Mouse (Mus musculus): ENCODE results near the gene Ghitm. TPM values are rescaled to one million over a fixed set of nuclear protein-coding genes. Genes with fewer than 3 reads are reported as not detected.

The Ghitm gene
- polyA plus RNA-seq, 1 experiment from 2014 or later: 332 TPM

DNA sequence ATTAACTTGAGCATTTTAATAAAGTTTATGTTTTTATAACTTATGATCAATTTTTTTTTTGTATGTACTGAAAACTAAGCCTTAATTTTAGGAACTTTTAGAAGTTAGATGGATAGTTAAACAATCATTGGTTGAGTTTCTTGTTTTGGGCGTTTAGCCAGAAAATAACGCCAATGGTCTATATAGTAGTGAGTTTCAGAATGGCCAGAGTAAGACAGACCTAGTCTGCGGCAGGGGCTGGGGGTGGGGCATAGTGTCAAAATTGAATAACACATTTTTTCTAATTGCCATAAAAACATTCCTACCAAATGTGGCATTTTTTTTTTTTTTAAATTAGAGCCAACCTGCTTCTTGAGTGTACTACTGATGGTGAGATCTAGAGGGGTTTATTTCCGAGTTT lies 1.0 kb upstream of the Ghitm start:
- Histone ChIP-seq H3K27ac (ENCODE audit: low read length) (no peak overlapping the region), H3K36me3 (ENCODE audit: control insufficient read depth, insufficient read depth, low read length) (peaks cover 5% of the 10 kb centered on the region), H3K9ac (ENCODE audit: low read depth, low read length) (no peak overlapping the region), H3K4me3 (ENCODE audit: low read length) (no peak overlapping the region), H3K4me1 (ENCODE audit: control insufficient read depth, insufficient read depth, low read length) (no peaks in the 10 kb centered on the region), H3K27me3 (replicated peaks; ENCODE audit: control insufficient read depth, insufficient read depth, low read length) (no peaks in the 10 kb centered on the region), H3K9me3 (ENCODE audit: control insufficient read depth, low read length) (no peaks in the 10 kb centered on the region), H3K4me2 (ENCODE audit: low read depth, low read length) (no peak overlapping the region)
- no peak for ATAC-seq
- WGBS: 71% methylated on average over 4 of the region's 4 CpGs

DNA sequence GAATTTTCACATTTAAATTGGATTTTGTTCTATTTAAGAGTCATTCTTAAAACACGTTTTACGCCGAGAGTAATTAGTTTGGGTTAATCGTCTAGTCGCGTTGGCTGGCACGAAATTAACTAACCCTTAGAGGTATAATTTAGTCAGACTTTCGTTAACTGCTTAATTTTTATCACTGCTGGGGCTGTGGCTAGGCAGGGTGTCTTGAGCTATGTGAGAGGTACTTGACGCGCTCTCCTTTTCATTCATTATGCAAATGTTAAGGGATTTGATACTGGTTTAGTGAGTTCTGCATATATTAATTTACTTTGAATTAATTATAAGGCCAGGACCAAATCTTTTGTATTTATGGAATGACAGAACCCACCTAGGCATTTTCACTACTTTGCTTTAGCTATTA lies 599 bp upstream of the Ghitm start:
- Histone ChIP-seq H3K4me3 (ENCODE audit: low read length) (peak overlapping the region; percentile 86), H3K4me1 (ENCODE audit: control insufficient read depth, insufficient read depth, low read length) (no peaks in the 10 kb centered on the region), H3K27me3 (replicated peaks; ENCODE audit: control insufficient read depth, insufficient read depth, low read length) (no peaks in the 10 kb centered on the region), H3K27ac (ENCODE audit: low read length) (no peak overlapping the region), H3K9ac (ENCODE audit: low read depth, low read length) (peak overlapping the region; percentile 93), H3K4me2 (ENCODE audit: low read depth, low read length) (peak overlapping the region; percentile 64), H3K9me3 (ENCODE audit: control insufficient read depth, low read length) (no peaks in the 10 kb centered on the region), H3K36me3 (ENCODE audit: control insufficient read depth, insufficient read depth, low read length) (peaks cover 5% of the 10 kb centered on the region)
- ATAC-seq: peak; percentile 38
- under 1% methylated on average over 10 of the region's 10 CpGs for WGBS

DNA sequence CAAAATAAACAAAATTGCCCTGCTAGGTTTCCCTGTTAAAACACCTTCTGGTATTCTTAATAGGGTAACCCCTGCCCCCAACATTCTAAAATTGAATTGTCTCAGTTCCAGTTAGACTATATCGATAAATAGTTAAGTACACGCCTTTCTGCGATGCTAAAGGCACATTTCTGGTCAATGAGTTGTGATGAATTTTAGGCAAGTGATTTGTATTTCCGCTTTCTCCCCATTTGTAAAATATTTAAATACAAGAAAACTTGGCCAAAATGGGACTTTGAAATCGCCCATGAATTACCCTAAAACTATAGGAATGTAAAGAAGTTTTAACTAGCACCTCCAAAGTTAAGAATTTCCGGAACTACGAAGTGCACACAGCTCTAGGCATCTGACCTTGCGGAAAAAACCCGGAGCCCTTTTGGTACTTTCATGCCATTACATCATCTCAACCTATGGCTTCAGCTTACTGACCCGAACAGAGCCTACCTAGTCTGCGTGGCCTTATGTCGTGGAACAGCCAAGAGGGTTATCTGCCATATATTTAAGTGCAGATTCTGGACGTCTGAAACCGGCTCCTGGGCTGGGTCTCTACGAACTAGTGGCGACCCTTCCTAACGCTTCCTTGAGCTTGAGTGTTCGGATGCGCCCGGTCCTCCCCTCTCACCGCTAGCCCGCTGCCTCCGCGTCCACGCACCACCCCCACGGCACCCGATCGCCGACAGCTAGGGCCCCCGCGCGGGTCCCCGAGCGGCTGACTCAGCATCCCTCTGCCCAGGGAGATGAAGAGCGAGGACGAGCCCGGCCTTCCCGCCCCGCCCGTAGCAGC lies 557 bp downstream of the Ghitm start:
- Histone ChIP-seq H3K27me3 (replicated peaks; ENCODE audit: control insufficient read depth, insufficient read depth, low read length) (no peaks in the 10 kb centered on the region), H3K4me2 (ENCODE audit: low read depth, low read length) (peak overlapping the region; percentile 45), H3K9ac (ENCODE audit: low read depth, low read length) (peak overlapping the region; percentile 93), H3K27ac (ENCODE audit: low read length) (peak overlapping the region; percentile 91), H3K4me3 (ENCODE audit: low read length) (peak overlapping the region; percentile 86), H3K4me1 (ENCODE audit: control insufficient read depth, insufficient read depth, low read length) (no peaks in the 10 kb centered on the region), H3K36me3 (ENCODE audit: control insufficient read depth, insufficient read depth, low read length) (peaks cover 5% of the 10 kb centered on the region), H3K9me3 (ENCODE audit: control insufficient read depth, low read length) (no peaks in the 10 kb centered on the region)
- 2% methylated on average over 40 of the region's 40 CpGs for WGBS
- ATAC-seq: peak; percentile 50

GRCm38 (mm10) chr14:37127652-37128051 lies 7.4 kb downstream of the Ghitm start:
- Histone ChIP-seq H3K4me2 (ENCODE audit: low read depth, low read length) (no peak overlapping the region), H3K9me3 (ENCODE audit: control insufficient read depth, low read length) (no peaks in the 10 kb centered on the region), H3K36me3 (ENCODE audit: control insufficient read depth, insufficient read depth, low read length) (peaks cover 12% of the 10 kb centered on the region), H3K4me1 (ENCODE audit: control insufficient read depth, insufficient read depth, low read length) (no peaks in the 10 kb centered on the region), H3K9ac (ENCODE audit: low read depth, low read length) (no peak overlapping the region), H3K27me3 (replicated peaks; ENCODE audit: control insufficient read depth, insufficient read depth, low read length) (no peaks in the 10 kb centered on the region), H3K27ac (ENCODE audit: low read length) (no peak overlapping the region), H3K4me3 (ENCODE audit: low read length) (no peak overlapping the region)
- 47% methylated on average over 4 of the region's 4 CpGs for WGBS
- ATAC-seq: no peak

GRCm38 (mm10) chr14:37119233-37119632 lies 15.8 kb downstream of the Ghitm start:
- Histone ChIP-seq H3K36me3 (ENCODE audit: control insufficient read depth, insufficient read depth, low read length) (0 out of 2 replicates have a peak, but pooled peaks cover 4% of the 10 kb centered on the region), H3K4me3 (ENCODE audit: low read length) (no peak overlapping the region), H3K9me3 (ENCODE audit: control insufficient read depth, low read length) (no peaks in the 10 kb centered on the region), H3K4me2 (ENCODE audit: low read depth, low read length) (no peak overlapping the region), H3K4me1 (ENCODE audit: control insufficient read depth, insufficient read depth, low read length) (no peaks in the 10 kb centered on the region), H3K27ac (ENCODE audit: low read length) (no peak overlapping the region), H3K9ac (ENCODE audit: low read depth, low read length) (no peak overlapping the region), H3K27me3 (replicated peaks; ENCODE audit: control insufficient read depth, insufficient read depth, low read length) (no peaks in the 10 kb centered on the region)
- 96% methylated on average over 4 of the region's 4 CpGs for WGBS
- ATAC-seq: no peak; the same call in 1 of the 2 replicates

GRCm38 (mm10) chr14:37113922-37114321 lies 21.1 kb downstream of the Ghitm start, which contains the start of gene 2610528A11Rik:
Gene 2610528A11Rik, minus strand, starts transcription at chr14:37114022.
- H3K36me3 ChIP-seq (ENCODE audit: control insufficient read depth, insufficient read depth, low read length): 0 out of 2 replicates have a peak, but pooled peaks cover 4% of the 10 kb centered on the region
- no peaks in the 10 kb centered on the region for H3K27me3 ChIP-seq (replicated peaks; ENCODE audit: control insufficient read depth, insufficient read depth, low read length)
- H3K4me3 ChIP-seq (ENCODE audit: low read length): no peak within 1 kb of the TSS
- no peaks in the 10 kb centered on the region for H3K4me1 ChIP-seq (ENCODE audit: control insufficient read depth, insufficient read depth, low read length)
- no peak within 1 kb of the TSS for H3K4me2 ChIP-seq (ENCODE audit: low read depth, low read length)
- H3K9ac ChIP-seq (ENCODE audit: low read depth, low read length): no peak within 1 kb of the TSS
- no peaks in the 10 kb centered on the region for H3K9me3 ChIP-seq (ENCODE audit: control insufficient read depth, low read length)
- WGBS: 66% methylated on average over 3 of the region's 3 CpGs
- H3K27ac ChIP-seq (ENCODE audit: low read length): no peak within 1 kb of the TSS
- ATAC-seq: no peak

DNA sequence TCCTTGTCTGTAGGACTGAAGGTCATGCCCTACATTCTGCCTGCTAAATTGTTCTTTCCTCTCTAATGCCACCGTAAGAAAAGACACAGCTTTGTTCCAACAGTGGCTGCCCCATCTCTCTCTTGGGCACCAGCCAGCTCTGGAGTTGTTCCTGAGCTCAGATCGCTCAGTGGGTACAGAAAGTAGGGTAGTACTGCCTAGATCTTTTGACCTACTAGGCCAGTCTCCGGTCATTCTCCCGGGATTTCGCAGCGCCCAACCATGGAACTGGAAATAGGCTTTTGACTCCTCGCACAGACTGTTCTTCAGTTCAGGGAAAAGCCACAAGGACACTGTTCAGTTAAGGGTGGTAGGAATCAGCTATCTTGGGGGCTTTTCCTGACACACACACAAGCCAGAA lies 22.1 kb downstream of the Ghitm start:
- Histone ChIP-seq H3K27me3 (replicated peaks; ENCODE audit: control insufficient read depth, insufficient read depth, low read length) (no peaks in the 10 kb centered on the region), H3K9ac (ENCODE audit: low read depth, low read length) (no peak overlapping the region), H3K36me3 (ENCODE audit: control insufficient read depth, insufficient read depth, low read length) (no peaks in the 10 kb centered on the region), H3K4me3 (ENCODE audit: low read length) (no peak overlapping the region), H3K4me1 (ENCODE audit: control insufficient read depth, insufficient read depth, low read length) (no peaks in the 10 kb centered on the region), H3K27ac (ENCODE audit: low read length) (no peak overlapping the region), H3K9me3 (ENCODE audit: control insufficient read depth, low read length) (no peaks in the 10 kb centered on the region), H3K4me2 (ENCODE audit: low read depth, low read length) (no peak overlapping the region)
- ATAC-seq: no peak
- 87% methylated on average over 7 of the region's 7 CpGs for WGBS

- Histone ChIP-seq H3K9ac (ENCODE audit: low read depth, low read length) (no peak overlapping the region), H3K4me2 (ENCODE audit: low read depth, low read length) (no peak overlapping the region), H3K27me3 (replicated peaks; ENCODE audit: control insufficient read depth, insufficient read depth, low read length) (no peaks in the 10 kb centered on the region), H3K4me3 (ENCODE audit: low read length) (no peak overlapping the region), H3K9me3 (ENCODE audit: control insufficient read depth, low read length) (no peaks in the 10 kb centered on the region), H3K36me3 (ENCODE audit: control insufficient read depth, insufficient read depth, low read length) (no peaks in the 10 kb centered on the region), H3K4me1 (ENCODE audit: control insufficient read depth, insufficient read depth, low read length) (no peaks in the 10 kb centered on the region), H3K27ac (ENCODE audit: low read length) (no peak overlapping the region)
- ATAC-seq: no peak
These were observed 23.7 kb downstream of the Ghitm start for GRCm38 (mm10) chr14:37111371-37111770.

DNA sequence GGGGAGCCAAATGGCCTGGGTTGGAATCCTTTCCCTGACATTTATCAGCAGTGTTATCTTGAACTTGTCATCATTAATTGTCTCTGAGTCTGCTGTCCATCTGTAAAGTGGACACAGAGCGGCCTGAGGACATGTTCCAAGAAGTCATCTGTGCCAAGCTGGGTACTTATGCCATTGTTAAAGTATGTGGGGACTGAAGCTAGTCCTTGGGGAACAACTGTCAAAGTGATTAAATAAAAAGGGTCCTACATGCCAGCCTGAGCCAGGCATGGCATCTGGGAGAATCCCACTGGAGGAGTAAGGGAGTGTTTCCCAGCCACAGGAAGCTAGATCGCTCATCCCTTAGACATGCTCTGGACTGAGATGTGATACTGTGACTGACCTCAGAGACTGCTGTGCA lies 24.6 kb downstream of the Ghitm start:
- no peak overlapping the region for H3K4me2 ChIP-seq (ENCODE audit: low read depth, low read length)
- peak; percentile 9; the same call in 1 of the 2 replicates for ATAC-seq
- 52% methylated on average over 2 of the region's 2 CpGs for WGBS

More for the DNA sequence above, 24.6 kb downstream of the Ghitm start:
- H3K27ac ChIP-seq (ENCODE audit: low read length): peak overlapping the region; percentile 43
- H3K4me3 ChIP-seq (ENCODE audit: low read length): no peak overlapping the region
- no peaks in the 10 kb centered on the region for H3K4me1 ChIP-seq (ENCODE audit: control insufficient read depth, insufficient read depth, low read length)
- H3K27me3 ChIP-seq (replicated peaks; ENCODE audit: control insufficient read depth, insufficient read depth, low read length): no peaks in the 10 kb centered on the region
- H3K9ac ChIP-seq (ENCODE audit: low read depth, low read length): no peak overlapping the region
- no peaks in the 10 kb centered on the region for H3K9me3 ChIP-seq (ENCODE audit: control insufficient read depth, low read length)
- no peaks in the 10 kb centered on the region for H3K36me3 ChIP-seq (ENCODE audit: control insufficient read depth, insufficient read depth, low read length)
